Mouse (Mus musculus): ENCODE results near the gene Kncn.

- TF ChIP-seq GATA1 (IDR thresholded peaks at IDR 0.05; ENCODE audit: low read length), result no peak
- TF ChIP-seq TAL1 (IDR thresholded peaks at IDR 0.05; ENCODE audit: low read length), result no peak
These were observed 27.4 kb downstream of the Kncn start for GRCm38 (mm10) chr4:115911586-115911985.
